Mouse (Mus musculus): ENCODE data around the gene Mvp.
A peak's percentile ranks its signal among the peaks of the same experiment; 100 is the strongest.

The Mvp gene

DNA sequence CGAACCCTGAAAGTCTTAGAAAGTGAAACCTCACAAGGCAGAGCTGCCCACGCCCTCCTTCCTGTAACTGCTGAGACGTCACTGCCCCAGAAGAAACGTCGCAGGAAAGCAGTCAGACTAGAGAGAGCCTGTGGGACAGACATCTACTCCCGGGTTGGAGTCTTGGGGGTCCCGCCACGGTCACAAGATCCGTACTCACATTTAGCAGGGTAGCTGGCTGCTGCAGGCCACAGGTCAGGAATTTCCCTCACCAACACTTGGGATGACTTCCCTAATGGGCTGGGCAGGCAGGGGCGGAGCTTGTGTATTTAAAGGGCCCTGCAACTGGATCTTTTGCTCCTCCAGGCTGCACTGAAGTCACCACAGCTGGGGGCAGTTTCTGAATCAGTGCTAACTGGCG is at the start of gene Mvp:
Gene Mvp (minus strand): TSS at position 302 of the 400 bp plus-strand sequence.
- DNase-seq: peak; percentile 79

DNA sequence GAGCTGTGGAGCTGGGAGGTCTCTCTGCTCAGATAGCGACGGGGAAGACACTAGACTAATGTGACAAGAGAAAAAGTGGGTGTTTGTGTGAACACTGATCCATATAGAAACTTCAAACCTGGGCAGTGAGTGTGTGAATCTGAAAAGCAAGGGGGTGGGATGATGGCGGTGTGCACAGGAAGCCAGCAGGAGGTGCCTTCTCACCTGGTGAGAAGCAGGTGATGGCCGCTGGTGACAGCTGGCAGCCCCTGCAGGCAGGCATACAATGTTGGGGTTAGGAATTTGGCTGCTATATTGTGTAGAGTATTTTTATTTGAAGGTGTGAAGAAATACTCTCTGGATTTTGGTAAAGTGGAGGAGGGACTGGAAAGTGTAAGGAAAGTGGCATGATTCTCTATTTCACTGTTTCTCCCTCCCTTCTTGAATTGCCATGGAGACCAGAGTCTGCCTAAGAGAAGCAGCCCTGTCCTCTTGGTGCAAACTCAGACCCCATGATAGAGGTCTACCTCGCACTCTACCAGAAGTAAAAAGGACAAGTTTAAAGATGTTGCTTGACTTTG is 40.7 kb upstream of the Mvp start:
- DNase-seq: no peak

DNA sequence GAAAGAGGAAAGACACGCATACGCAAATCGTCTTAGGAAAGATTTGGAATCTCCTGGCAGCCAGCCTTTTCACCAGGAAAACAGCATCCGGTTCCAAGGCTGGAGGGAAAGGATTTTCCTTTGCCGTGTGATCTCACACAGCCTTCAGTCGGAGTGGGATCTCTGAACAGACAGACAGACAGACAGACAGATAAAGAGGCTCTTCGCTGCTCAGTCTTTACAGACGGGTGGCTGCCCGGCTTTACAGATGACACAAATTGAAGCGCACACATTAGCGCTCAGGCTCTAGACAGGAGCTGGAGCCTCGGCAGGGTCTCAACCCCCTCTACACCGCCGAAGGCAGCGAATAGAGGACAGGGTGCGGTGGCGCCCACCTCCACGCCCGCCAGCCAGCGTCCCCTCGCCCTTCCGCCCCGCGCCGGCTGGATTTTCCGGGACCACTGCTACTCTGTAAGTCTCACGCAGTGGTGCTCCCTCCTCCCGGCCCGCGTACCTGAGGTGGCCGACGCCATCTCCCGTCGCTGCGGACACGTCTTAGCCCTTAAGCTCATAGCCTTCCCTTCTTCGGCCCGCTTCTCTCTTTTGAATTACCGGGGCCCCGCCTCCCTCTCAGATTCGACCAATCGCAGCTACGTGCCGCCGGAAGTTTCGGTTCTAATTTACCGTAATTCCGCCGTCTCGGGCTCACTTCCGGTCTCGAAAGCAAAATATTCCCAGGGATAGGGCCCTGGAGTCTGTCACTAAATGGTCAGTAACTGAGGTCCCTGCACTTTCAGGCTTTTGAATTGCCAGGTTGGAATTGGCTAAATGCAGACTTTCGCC is 27.6 kb upstream of the Mvp start, which contains the start of gene Kif22:
Gene Kif22 (minus strand): TSS at position 621 of the 822 bp plus-strand sequence.
- DNase-seq: peak; percentile 86

DNA sequence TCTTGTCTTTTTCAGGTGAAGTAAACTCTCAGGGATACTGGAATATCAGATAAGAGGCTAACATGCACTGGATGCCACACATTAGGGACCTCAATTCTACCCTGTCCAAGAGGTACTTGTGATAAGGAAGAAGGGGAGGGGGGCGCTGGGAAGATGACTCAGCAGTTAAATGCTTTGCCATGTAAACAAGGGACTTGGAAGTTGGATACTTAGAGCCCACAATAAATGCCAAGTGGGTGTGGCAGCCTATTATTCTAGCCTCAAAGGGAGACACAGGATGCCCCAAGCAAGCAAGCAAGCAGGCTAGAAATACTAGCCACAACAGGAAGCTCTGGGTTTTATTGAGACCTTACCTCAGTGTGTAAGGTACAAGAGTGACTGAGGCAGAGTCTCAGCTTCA is 16.8 kb upstream of the Mvp start:
- DNase-seq: peak; percentile 18

DNA sequence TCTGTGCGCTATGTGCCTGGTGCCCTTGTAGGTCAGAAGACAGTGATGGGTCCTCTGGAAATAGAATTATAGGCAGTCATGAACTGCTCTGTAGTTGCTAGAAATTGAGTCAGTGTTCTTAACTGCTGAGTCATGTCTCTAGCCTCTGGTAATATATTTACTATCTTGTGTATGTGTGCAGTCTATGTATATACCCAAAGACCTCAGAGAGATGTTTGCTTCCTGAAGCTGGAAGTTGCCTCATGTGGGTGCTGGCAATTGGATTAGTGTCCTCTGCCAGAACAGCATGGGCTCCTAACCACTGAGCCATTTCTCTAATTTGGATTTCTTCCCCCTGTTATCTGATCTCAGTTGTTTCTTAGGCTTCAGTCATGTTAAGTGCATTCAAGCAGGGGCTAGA is 15.8 kb upstream of the Mvp start:
- DNase-seq: no peak

DNA sequence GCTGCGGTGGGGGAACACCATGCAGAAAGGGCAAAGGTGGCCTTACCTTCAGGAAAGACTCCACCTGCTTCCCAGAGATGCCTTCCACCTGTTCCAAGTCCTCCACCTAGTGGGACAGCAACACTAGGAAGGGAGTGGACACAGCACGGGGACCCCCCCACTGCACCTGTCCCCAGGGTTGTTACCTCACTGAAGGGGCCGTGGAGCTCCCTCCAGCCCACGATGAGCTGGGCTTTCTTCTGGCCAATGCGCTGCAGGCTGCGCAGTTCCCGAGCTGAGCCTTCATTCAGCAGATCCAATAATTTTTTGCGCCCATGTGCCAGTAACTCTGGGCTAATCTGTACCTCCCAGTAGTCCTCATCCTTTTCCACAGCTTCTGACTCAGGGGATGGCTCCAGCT is 13.5 kb upstream of the Mvp start:
- DNase-seq: no peak

DNA sequence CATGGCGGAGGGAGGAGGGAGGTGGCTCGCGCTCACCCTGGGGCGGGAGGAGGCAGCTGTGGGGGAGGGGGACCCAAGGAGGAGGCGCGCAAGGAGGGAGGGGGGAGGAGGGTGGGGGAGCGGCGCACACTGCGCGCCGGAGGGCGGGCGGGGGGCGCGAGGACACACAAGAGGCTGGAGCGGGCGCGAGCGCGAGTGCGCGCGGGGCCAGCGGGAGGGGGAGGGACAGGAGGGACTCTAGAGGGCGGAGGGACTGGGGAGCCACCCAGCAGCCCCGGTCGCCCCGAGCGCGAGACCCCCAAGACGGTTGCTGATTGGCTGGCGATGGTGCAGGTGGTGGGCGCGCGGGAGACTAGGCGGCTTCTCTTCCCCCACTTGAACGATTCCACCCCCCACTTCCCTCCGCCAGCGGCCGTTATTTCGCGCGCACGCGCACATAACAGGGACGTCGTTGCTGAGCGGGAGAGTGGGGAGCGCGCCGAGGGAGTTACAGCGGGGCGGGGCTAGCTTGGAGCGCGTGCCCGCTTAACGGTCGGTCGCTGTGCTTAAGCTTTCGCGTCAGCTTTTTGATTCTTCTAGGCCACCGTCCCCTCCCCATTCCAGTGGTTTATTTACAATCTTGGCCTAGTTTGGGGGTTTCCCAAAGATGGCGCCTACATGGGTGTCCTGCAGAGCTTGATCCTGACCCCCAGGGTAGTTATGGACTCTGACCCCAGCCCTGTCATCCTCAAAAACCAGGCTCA is 12.7 kb upstream of the Mvp start, which contains the start of gene Maz:
Gene Maz (minus strand): TSS at position 54 of the 743 bp plus-strand sequence.
- peak; percentile 100 for DNase-seq

DNA sequence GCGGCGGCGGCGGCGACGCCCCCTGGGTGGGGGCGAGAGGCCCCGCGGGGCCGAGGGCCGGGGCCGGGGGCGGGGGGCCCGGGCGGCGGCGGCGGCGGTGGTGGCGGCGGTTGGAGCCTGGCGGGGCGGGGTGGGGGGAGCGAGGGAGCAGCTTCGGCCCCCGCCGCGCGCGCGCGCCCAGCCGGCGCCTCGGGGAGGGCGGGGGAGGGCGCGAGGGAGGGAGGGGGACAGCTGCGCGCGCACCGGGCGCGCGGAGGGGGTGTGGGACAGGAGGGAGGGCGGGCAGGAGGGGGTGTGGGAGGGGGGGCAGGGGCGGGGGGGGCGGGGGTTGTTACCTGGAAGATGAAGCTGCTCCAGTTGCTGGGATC is 12.2 kb upstream of the Mvp start:
- DNase-seq: no peak

DNA sequence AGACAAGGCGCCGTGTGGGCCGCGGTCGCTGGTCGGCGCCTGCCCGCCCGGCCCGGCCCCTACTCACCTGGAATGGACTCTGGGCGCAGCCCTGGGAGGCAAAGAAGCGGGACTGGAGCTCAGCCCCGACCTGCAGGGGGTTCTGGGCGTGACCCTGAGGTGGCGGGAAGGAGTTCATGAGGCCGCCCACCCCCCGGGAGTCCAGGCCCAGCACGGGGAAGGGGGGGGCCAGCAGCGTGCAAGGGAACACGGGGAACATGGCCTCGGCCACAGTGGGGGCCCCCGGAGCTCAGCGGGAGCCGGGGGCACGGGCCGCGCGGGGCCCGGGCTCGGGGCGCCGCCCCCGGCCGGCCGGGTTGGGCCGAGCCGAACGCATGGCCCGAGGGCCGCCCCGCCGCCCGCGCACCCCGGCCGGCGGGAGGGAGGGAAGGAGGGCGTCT is 11.8 kb upstream of the Mvp start:
- DNase-seq: peak; percentile 90

DNA sequence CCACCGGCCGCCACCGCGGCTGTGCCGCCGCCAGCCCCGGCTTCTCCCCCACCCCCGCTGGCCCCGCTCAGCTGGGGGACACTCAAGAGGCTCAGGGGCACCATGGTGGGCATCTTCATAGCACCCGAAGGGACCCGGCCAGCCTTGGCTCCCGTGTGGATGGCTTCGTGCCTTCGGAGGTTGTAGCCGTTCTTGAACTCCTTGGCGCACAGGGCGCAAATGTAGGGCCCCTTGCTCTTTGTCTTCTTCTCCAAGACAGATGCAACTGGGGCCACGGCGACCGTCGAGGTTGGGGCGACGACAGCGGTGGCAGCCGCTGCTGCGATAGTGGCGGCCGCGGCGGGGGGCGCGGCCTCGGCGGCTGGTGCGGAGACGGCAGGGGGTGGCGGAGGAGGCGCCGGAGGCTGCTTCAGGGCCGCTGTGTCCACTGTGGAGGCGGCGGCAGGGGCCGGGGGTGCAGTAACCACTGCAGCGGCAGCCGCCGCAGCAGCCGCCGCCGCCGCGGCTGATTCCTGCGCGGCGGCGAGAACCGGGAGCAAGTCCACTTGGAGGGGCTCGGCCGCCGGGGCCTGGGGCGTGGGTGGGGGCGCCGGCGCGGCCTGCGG is 11.2 kb upstream of the Mvp start:
- DNase-seq: no peak

DNA sequence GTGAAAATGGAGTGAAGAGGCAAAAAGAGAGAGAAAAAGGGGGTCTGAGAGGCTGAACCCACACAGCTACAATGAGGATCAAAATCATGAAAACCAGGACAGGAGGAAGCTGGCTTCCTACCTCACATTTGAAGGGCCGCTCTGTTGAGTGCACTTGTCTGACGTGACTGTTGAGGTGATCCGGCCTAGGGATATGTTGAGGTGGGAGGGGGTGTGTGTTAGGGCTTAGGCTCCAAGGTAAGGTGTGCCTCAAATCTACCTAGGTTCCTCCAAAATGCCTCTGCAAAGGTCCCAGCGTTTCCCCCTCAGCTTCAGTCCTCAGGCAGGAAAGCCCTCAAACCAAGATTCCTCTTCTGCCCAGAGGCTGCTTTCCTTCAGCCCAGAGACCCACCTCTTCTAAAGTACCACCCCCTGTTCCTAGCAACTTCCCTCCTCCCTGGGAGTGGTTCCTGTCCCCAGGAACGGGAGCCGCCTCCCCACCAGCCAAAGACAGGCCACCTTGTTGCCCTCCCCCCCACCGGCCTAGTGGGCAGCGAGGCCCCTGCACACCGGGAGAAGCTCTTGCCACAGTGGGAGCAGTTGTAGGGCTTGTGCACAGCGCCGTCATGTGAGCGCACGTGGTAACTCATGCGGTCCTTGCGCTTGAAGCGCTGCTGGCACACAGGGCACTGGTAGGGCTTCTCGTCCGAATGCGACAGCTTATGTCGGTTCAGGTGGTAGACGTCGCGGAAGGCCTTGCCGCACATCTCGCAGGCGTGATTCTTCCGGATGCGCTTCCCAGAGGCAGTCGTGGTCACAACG is 10.5 kb upstream of the Mvp start:
- DNase-seq: peak; percentile 93

DNA sequence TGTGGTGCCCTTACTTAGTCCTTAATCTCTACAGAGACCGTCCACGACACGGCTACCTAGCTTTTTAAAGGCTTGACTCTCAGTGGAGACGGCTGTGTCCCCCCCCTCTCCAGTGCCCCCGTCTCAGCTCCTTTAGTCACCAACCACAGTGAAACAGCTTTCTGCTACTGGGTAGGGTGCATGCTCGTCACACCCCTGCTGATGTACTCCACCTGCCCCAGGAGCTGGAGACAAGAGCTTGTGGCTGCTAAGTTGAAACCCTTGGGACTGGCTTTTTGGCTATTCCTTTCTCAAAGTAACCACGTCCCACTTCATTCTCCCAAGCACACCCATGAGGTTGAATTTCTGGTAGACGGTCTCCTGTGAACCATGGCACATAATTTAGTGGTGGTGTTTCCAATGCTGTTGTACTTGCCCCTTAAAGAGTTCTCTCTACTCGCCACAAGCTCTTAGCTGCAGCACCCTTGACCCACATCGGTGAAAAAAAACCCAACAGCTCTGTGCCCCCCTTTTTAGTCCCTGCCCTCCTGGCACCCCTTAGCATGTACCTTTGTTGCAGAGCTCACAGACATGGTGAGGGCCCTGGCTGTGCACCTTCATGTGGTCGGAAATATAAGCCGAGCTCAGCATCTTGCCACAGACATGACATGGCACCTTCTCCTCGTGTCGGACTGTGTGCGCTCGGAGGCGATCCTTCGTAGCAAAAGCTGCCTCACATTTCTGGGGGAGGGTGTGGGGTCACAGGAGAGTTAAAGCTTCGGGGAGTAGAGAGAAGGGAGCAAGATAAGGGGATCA is 9.7 kb upstream of the Mvp start:
- DNase-seq: peak; percentile 67

DNA sequence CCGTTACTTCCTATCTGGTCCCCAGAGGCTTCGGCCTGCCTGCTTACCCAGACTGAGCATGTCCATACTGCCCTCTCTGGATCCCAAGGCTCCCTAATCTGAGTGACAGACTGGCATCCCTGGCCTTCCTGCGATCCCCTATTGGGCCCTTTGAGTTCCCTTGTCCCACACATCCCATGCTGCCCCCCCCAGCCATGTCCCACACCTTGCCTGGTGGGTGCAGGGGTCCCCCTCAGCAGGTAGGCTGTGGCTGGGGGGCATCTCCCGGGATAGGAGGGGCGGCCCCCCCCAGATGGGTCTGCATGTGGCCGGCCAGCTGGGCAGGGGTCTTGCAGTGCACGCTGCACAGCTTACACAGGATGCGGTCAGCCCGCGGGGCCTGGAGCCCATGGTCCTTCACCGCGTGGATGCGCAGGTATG is 8.9 kb upstream of the Mvp start:
- peak; percentile 80 for DNase-seq

DNA sequence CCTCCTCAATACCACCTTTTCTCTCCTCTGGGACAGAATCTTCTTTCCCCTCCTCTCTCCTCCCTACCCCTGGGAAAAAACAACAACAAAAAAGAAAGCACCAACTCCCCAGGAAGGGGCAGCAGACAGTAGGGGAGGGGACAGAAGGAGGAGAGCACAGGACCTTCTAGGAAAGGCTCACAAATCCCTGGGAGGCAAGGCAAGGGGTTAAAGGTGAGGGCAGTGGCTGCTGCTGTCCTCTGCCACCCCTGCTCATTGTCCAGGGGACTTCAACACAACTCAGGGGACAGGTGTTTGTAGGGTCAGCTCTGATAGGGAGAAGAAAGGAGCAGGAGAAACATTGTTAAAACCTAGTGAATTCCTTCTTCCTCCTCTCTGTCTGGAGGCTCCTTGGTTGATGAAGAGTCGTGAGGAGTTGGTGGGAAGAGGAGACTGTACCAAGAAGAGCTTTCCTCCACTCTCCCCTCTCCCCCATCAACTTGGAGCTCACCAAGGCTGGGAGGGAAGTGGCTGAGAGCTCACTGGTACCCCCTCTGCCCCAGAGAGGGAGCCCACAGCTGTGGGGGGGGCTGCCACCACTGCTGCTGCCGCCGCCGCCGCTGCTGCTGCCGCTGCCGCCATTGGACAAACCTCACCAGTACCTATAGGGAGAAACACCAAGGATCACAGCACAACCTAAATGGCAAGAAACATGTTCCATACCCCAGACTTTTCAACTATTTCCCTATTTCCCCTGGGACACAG is 8.3 kb upstream of the Mvp start:
- peak; percentile 65 for DNase-seq

DNA sequence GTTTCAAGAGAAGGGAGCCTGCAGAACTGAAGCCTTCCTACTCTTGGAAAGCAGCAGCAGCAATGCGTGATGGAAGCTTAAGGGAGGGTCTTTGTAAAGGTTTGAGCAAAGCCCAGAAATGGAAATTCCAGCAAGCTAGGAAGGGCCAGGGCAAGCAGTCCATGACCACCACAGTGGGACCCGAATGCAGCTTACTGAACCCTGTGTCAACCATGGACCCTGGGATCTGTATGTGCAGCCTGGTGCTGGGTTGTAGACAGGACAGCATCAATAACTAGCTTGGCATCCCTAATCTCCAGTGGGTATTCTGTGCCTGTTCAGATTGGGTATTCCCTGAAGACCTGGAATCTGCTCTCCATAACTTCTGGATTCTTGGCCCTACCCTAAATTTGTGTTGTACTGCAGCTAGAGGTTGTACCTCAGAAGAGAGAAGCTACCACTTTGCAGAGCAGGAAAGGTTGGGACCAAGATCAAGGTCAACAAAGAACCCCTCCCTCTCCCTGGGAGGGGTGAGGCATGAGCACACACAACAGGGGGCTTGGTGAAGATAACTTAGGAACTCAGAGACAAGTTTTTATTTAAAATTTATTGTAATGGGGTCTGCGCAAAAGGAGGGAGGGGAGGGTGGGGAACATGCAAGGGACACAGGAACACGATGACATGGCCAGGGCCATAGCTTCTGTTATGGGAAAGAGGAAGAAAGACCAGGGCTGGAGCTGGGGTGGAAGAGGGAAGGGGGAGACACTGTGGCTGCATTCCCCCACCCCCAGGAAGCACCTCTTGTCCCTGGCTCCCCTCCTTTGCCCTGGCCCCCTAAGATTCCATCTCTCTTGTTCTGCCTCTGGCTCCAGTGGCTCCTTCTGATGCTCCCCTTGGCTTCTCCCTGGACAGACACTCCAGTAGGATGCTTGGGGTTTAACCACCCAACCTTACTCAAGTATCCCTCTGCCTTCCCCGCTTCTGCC is 7.4 kb upstream of the Mvp start:
- DNase-seq: peak; percentile 62

DNA sequence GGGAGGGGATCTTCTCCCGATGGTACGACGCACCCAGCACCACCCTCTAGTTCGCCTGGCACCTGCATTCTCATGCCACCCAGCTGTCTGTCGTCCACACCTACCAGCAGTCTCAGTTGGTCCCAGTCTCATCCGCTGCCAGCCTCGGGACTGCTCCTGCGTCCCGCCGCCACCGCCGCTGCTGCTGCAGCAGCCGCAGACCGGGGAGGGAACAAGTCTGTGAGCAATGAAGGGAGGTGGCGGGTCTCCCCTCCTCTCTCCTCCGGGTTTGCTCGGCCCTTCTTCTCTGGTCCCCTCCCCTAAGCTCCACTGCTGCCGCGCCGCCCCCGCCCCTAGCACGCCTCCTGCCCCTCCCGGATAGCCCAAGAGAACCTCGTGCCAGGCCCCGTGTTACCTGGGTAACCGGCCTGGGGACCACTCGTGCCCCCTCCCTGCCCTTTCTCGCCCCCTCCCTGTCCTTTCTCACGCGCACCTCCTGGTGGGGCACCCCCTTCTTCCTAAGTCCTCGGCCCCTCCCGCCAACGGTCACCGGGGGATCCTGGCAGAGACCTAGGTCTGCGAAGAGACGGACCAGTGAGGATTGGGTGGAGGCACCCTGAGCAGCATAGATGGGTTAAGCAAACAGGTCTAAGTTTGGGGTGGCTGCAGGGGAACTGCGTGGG is 6.6 kb upstream of the Mvp start, which contains the start of the genes Gm42742 and Prrt2:
Gene Gm42742 (minus strand): TSS at position 197 of the 662 bp plus-strand sequence.
Gene Prrt2 (minus strand): TSS at position 311 of the 662 bp plus-strand sequence.
- peak; percentile 87 for DNase-seq

DNA sequence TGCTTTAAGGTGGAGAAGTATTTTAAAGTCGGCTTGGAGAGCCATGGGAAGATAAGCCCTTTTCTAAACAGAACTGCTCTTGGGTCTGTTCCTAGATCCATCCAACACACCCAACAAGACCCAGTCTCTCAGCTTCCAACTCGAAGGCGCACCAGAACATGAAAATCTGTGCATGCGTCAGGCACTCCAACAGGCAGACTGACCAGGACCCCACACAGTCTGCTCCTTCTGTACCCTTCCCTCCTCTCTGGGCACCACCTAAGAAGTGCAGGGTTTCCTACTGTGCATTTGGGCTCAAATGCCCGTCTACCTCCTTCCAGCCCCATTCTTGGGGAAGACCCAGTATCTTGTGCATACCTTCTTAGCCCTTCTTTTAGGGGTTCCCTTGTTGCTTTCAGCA is 6.1 kb upstream of the Mvp start:
- DNase-seq: no peak

DNA sequence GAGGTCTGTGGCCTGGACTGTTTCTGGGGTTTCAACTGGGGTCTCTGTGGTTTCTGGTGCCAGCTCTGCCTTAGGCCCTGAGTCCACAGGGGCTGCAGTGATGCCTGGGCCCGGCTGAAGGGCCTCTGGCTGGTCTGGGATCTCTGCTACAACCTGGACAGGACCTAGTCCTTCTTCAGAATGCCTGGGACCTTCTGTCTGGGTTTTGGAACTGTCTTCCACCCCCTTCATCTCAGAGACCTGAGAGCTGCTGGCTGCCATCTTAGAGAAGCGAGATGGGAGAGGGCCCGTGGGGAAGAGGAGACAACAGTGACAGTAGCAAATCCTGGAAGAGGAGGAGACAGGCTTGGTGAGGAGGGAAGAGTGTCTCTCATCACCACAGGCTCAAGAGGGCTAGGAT is 5.6 kb upstream of the Mvp start:
- peak; percentile 67 for DNase-seq

Data from cerebellum, adult 9-11 months (tissue).